Mouse (Mus musculus) spleen, postnatal 36 days (tissue): ENCODE data around the gene Ostn.
"Not testable (repeated sequence)": the region's sequence is repeated elsewhere in the genome, so short reads cannot be mapped to it uniquely, and the experiment has no call there.

Source experiments
- DNase-seq, 2 experiments: peaks; one replicate each; pipeline ENCODE4 v3.0.0; 2022; ENCODE audit warnings: low spot score in 2 of 2, mixed read lengths in 1 of 2

The Ostn gene

DNA sequence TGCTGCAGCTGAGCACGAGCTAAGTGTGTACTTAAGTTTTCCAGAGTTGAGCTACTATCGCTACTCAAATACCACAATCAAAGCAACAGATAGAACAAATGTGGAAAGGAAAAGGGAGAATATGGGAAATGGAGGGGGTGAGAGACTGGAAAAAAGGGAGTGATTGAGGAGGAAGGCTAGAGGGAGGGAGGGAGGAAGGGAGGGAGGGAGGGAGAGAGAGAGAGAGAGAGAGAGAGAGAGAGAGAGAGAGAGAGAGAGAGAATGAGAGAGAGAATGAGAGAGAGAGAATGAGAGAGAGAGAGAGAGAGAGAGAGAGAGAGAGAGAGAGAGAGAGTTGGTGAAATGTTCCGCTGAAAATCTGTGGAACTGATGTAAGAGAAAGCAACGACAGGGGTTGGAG is at the start of gene Ostn:
TSS of gene Ostn (plus strand) at position 301 of the 400 bp plus-strand sequence.
- not testable (repeated sequence) for DNase-seq

DNA sequence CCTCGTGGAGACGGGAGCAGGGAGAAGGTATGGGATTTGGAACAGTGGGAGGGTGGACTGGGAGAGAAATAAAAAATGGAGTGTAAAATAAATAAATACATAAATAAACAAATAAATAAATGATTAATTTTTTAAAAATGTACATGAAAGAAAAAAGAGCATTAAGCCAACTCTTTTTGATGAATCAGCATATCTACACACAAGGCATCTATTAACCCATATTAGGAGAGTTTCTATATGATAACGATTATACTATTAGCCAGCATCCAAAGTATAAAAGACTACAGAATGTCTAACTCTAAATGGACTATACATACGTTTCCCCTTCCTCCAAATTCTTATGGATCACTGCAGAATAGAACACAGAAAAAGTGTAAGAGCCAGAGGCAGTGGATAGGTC is 38.5 kb upstream of the Ostn start:
- no peak for DNase-seq

DNA sequence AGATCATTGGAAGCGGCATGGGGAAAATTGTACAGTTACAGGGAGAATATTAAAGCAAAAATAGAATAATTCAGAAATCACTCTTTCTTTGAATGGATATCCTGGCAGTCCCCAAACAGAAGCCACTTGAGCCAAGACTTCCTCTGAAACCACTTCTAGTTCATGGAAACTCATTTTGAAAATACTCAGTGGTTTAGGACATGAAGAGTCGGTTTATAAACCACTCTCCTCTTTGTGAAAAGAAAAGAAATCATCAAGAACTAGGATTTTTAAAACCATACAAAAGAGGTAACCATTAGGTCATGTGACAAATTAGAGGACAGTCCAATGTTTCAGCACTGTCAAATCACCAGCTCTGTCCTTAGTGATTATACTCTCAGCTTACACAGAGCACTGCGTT is 19.9 kb upstream of the Ostn start:
- DNase-seq, result no peak

DNA sequence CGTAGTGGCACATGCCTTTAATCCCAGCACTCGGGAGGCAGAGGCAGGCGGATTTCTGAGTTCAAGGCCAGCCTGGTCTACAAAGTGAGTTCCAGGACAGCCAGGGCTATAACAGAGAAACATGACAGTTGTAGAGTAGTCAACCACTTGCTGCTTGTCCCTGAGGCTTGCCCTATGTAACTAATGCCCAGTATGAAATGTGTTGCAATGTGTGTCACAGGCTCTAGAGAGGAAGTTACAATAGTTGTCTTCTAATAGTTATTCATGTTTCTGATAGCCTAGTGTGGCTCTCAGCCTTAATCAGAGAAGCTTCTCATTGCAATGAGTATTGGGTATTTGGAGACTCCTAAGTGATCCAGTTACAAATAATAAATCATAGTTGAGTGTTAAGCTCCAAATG is 10.8 kb upstream of the Ostn start:
- no peak for DNase-seq

DNA sequence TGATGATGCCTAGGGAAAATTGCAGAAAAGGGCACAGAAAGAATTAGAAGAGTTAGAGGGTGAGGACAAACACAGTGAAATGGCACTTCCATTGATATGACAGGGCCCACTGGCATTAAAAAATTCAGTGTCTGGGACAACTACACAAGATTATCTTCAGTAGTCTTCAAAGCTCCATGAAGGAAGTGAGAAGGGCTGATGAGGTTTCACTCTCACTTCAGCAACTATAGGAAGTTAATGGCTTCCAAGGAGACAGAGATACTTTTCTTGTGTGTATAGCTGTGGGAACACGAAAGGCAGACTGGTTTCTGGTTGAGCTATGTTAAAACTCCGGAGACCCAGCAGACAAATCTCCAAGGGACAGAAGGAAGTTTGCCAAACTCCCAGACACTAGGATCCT is 10.4 kb upstream of the Ostn start:
- DNase-seq, result no peak

DNA sequence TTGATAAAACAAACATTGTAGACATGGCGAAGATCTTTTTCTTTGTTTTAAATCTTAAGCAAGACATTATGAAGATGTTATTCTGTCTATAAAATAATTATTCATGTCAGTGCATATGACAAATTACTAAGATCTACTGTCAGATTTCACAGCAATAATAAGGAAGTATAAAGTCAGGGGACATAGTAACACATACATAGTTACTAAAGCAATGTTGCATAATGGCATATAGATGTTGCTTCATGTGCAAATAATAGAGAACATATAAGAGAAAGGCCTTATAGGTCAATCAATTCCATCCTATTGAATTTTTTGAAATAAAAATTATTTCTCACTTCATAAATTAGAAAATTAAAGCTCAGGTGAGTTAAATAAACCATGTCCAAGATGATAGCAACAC is 11.8 kb downstream of the Ostn start:
- DNase-seq, result no peak

DNA sequence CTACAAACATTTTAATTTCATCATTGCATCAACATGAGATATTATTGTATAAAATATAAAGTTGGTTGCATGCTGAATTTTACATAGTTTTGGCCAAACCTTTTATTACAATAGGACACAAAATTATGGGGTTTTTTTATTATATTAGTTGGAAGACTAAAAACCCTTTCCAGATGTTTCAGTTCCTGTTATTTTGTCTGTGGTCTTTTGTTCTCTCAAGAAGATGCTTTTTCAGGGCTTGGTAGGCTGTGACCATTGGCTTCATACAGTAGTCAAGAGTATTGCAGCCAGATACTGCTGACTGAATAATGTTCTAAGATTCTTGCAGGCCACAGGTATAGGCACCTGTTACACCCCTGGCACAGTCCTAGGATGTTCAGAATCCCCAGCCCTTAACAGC is 14.8 kb downstream of the Ostn start:
- DNase-seq, result no peak

DNA sequence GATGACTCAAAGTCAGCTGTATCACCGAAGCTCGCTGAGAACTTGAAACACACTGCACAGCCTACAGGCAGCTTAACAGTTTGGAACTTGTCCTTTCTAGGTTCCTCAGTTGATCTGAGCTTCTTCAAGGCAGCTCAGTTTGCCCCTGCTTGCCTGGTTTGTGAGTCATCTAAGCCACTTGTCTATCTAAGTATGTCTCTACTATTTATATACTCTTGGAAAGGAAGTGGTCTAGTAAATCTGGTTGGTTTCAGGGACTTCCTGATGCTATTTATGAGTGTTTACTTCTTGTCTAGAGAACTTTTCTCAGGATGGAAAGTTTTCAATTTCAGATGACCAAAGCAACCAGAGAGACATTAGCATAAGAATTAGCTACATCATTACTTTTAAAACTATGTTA is 19.2 kb downstream of the Ostn start:
- peak in 1 of 2 experiments; percentile 2 for DNase-seq

DNA sequence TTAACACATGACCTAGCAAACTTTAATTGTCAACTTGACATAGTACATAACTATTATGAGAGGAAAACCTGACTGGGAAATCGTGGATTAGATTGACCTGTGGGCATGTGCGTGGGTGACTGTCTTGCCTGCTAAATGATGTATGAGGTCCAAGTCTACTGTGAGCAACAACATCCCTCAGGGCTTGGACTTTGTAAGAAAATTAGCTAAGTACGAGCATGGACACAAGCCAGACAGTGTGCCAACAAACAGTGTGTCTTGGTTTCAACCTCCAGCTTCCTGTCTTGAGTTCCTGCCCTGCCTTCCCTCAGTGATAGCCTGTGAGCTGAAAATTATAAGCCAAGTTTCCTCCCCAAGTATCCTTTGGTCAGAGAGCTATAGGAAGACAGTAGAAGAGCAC is 40.2 kb downstream of the Ostn start:
- DNase-seq, result no peak

DNA sequence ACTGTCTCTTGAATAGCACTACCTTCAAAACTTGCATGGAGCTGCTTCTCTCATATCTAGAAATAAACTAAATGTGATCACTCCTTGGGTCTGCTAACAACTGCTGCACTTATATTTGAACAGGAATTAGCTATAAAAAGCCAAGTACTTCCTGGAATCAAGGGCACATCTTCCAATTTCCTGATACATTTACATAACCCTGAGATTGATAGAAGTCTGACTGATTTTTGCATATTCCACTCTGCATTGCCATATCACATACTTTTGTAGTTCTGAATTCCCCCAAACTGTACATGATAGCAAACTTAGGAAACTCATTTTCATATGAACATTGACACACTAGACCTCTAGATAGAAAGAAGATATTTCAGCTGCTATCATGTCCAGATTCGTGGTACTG is 41.1 kb downstream of the Ostn start:
- no peak for DNase-seq

DNA sequence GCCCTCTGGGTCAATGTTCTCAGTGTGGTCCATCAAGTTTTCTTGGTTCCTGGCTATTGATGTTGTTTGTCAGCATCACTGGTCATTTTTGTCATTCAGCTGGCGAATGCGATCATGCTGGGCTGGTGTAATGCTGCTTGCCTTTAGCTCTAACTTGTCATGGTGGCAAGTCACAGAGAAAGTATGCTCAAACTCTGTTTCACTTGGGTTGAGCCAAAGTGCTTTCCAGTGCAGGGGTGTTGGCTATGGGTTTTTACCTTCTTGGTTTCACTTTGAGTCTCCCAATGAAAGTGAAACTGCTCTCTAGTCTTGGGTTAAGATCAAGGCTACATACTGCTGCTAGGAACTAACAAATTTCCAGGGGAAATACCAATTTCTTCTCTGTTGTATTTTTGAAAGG is 41.9 kb downstream of the Ostn start:
- DNase-seq, result peak; percentile 45 to 52

DNA sequence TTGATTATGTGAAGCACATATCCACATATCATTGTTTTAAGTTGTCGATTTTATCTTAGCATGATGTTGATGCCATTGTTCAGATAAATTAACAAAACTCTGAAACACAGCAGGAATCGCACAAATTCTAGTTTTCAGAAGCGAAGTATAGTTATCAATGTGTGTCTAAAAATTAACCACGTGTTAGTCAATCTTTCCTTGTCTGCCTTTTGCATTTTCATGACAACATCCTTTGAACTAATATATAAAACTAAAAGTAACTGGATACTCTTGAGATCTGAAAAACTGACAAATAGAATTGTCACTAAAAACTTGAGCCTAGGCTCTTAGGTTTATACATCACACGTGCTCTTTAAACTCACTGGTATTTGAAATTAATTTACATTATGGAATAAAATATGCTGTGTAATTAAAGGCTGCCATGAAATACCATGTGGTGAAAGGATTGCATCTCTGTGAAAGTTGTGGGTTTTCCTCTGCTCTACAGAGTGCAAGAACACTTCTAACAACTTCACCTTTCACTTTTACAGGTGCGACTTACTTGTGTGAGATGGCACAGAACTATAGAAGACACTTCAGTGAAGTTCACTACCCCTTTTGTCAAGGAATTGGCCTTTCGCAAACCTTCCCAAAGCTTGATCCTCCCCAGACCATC is 42.7 kb downstream of the Ostn start:
- DNase-seq, result no peak

DNA sequence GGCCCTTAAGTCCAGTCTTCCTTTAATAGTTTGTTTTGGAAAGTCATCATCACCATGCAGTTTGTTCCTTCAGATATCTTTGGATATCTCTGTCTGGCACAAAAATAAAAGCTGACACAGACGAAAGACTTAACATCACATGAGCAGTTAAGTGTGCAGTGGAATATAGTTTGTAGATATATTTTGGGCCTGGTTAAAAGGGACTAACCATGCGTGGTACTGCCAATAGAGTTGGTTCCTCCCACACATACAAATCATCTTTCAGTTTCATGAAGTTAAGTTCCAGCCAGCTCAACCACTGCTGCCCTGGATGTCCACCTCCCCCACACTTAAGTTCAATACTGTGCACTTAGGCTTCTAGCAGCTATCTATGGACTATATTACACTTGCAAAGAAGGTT is 47.2 kb downstream of the Ostn start:
- DNase-seq, result peak; percentile 23 to 36

DNA sequence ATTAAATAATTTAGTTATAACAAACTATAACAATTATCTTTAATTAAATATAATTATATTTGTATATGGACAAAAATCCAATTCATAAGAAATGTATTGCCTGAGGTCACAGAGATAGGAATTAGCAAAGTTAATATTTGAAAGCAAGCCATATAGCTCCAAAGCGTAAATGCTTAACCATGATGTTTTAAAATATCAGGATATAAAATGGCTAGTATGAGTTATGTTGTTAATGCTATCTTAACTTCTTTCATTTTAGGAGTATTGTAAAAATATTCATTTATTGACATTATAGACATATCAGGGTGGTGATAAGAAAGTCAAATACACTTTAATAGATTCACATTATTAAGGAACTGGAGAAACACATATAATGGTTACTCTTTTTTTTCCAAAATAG is 52.8 kb downstream of the Ostn start:
- no peak for DNase-seq

DNA sequence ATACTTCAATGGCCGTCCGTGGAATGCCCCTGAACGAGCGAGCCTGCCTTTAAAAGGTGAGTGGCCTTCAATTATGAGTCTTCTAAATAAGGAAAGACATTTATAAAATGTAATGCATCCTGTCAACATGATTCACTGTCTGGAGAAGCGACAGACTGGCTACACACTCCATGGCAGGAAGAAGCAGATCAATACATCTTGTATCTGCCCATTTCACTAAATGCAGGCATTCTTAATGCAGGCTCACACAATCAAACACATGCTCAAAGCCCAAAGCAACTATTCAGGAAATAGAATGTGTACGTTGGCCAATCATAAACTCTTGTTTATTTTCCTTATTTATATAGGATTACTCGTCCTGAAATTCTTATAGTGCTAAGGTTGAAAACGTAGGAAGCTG is 62.9 kb downstream of the Ostn start, which contains the start of gene Uts2b:
TSS of gene Uts2b (minus strand) at position 49 of the 400 bp plus-strand sequence.
- no peak for DNase-seq

DNA sequence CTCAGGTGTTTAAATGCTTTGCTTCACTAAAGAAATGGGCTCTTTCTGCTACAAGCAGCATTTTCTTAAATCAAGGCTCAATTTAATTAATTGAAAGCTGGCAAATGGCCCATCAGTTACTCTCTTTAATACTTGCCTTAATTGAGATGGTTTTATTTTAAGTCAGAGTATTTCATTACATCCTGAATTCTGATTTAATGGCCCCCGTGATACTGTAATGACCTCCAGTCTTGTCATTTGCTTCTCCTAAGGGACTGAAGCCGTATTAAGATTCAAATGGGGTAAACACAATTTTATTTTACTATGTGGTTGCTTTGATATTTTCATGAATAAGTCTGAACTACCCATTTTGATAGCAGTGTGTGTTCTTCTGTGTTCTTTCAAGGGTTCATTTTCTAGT is 63.4 kb downstream of the Ostn start:
- no peak for DNase-seq

DNA sequence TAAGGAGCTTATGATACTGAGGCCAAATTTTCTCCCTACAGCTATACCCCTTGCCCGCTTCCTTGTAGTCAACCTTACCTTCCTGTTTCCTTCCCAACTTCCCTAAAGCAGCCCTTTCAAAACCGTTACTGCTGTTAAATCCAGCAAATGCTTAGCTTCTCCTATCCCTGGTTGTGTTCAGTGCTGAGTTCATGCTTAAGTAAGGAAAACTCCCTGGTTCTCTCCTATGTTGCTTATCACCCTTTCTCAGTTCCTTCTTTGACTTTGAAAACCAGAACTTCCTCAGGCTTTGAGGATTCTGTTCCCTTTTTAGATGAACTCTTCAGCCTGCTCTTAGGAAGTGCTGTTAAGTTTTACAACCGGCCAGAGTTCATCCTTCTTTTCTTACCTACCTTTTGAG is 66.8 kb downstream of the Ostn start:
- peak in 1 of 2 experiments; percentile 17 for DNase-seq

DNA sequence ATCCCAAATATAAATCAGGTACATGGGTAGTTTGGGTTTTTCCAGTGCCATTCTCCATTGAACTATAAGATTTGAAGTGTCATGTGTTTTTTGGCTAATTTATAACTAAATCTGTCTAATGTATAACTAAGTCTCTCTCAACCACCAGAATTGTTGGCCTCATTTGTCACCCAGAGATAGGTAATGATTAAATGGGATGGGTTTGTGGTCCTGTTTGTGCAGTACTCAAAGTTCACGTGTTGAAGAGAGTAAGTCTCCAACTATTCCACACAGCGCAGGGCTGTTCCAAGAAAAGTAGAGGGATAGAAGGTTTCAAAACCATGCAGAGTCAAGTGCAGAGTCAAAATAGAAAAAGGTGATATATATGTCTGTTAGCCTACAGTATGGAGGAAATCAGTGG is 68.0 kb downstream of the Ostn start:
- no peak for DNase-seq

DNA sequence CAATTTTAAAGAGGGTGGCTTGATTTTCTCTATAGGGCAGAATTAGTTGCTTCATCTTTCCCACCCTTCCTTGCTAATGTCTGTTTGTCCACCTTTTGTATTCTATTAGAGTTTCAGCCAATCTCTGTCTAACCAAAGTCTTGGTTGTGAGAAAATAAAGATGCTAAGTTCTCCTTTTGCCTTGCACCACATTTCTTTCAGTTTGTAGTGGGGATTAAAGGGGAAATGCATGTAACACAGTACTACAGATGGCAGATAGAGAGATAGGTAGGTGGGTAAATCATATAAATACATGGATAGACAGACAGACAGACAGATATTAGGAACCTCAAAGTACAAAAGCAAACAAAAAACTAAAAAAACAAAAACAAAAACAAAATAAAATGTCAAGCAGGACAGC is 69.3 kb downstream of the Ostn start:
- no peak for DNase-seq

DNA sequence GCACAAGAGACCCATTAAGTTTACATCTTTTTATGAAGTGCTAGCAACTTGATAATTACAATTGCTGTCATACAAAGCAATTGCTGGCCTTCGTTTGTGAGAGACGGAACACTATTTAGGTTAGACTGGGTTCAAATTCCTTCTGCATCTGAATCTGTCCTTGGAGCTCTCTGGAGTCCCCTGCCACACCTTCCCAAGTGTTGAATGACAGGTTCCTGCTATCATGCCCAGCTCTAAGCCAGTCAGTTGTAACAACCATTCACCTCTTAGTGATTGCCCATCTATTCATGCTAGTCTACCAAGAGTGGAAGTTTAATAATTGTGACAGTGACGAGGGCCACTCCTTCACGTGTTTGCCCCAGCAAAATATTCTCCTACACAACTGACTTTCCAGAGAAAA is 74.9 kb downstream of the Ostn start:
- no peak for DNase-seq

DNA sequence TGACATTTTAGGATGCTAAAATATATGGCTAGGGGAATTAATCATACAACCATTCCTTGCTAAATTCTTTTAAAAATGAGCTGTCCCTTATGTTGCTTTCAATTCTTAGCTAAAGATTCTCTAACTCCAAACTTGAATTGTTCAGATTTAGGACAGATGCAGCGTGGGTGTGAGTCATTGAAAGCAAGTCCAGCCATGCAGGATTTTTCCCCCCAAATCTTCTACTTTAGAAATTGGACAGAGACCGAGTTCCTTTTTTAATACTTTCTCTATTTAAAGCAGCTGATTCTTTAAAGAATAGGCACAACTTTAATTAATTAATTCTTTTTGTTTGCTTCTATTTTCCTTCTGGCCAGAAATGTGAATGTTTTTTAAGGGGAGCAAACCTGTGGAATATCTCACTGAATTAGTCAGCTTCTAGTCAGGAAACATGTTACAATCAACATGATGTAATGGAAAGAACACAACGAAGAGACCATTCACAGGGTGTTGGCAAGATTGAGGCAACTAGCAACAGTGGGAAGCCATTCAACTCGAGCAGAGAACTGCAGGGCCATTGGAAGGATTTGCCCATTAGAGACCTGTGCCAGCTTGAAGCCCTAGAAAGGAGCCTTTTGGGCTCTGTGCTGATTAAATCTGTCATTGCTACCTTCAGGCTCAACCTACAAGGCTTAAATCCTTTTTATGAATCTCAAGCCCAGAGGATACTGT is 77.8 kb downstream of the Ostn start:
- DNase-seq, result no peak

DNA sequence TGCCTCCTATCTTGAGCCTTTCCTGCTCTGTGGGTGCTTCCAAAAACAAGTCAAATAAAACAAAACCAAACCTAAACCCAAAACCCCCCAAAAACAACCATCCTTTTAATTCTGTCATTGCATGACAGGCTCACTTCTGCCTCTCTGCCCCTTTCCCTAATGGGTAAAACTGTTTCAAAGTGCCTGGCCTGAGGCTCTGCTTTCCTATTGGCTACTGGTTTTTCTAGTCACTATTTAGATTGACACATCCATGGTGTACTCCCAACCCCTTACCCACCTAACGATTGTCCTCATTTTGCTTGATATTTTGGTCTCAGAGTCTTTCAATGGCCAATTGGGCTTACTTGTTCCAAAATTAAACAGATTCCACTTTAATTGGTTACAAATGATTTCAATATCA is 78.4 kb downstream of the Ostn start:
- no peak for DNase-seq

DNA sequence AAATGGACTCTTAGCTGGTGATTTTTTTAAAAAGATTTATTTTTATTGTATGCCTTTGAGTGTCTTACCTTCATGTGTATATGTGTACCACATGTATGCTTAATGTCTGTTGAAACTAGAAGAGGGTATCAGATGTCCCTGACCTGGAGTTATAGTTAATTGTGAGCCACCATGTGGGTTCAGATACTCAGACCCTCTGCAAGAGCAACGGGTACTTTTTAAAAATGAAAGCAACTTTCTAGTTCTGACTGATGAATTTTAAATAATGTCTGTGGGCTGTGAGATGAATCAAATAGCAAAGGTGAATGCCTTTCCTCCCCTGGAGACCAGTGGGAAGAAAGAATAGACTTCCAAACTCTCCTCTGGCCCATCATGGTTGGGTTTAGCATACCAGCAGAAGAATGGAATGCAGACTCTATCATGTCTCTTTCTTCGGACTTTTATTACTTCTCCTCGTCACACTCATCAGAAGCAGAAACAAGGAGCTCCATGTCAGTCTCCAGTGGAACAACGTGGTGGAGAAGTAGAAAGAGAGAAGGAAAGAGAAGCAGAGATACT is 79.6 kb downstream of the Ostn start:
- DNase-seq, result no peak
